Mouse (Mus musculus) forebrain, embryonic 12.5 days (tissue): ENCODE data around the gene Sox5. TPM values are rescaled to one million over a fixed set of nuclear protein-coding genes. Genes with fewer than 3 reads are reported as not detected.

Source experiments
- ATAC-seq: fragments of 200-750 bp; cut with Nextera tagmentation; 2 replicates; pipeline ENCODE4 v1.8.0; 2017; ENCODE audit warnings: moderate TSS enrichment; ENCODE audit not compliant: low FRiP score
- H3K27ac ChIP-seq: fragments of 300-500 bp; sonication (generic); 2 replicates; pipeline ENCODE4 v1.5.1; 2016; ENCODE audit warnings: mild to moderate bottlenecking
- H3K27me3 ChIP-seq: fragments of 300-500 bp; sonication (generic); 2 replicates; pipeline ENCODE4 v1.6.1; 2016; ENCODE audit warnings: mild to moderate bottlenecking
- H3K36me3 ChIP-seq: fragments of 300-500 bp; sonication (generic); replicated peaks from 2 replicates; pipeline ENCODE4 v1.6.1; 2016; ENCODE audit warnings: mild to moderate bottlenecking
- H3K4me1 ChIP-seq: fragments of 300-500 bp; sonication (generic); 2 replicates; pipeline ENCODE4 v1.6.1; 2016
- H3K4me2 ChIP-seq: fragments of 300-500 bp; sonication (generic); 2 replicates; pipeline ENCODE4 v1.6.1; 2016; ENCODE audit warnings: mild to moderate bottlenecking, moderate library complexity
- H3K4me3 ChIP-seq: fragments of 300-500 bp; sonication (generic); replicated peaks from 2 replicates; pipeline ENCODE4 v1.5.1; 2016; ENCODE audit warnings: mild to moderate bottlenecking
- H3K9ac ChIP-seq: fragments of 300-500 bp; sonication (generic); 2 replicates; pipeline ENCODE4 v1.6.1; 2016; ENCODE audit warnings: mild to moderate bottlenecking
- H3K9me3 ChIP-seq: fragments of 300-500 bp; sonication (generic); 2 replicates; pipeline ENCODE4 v1.6.1; 2016
- WGBS: fragments of 180-500 bp; shearing (Covaris S2); methylation state at CpG from one replicate; pipeline ENCODE4 v1.1.7; 2016; 5-methylcytosine and 5-hydroxymethylcytosine counted together
- polyA plus RNA-seq: library from polyadenylated mRNA; unstranded; fragments of >200 nt; fragmentation: Nextera tagmentation; extraction: Ambion mirVana; gene quantifications from 2 replicates; pipeline ENCODE4 v1.2.1, GENCODE M21; 2016

Sox5 gene
- polyA plus RNA-seq, 1 experiment from 2014 or later = 89.0 TPM

GRCm38 (mm10) chr6:144670433-144671167 is 111.2 kb downstream of the Sox5 start:
- Histone ChIP-seq H3K9ac (no peak overlapping the region), H3K4me1 (no peaks in the 10 kb centered on the region), H3K27me3 (no peaks in the 10 kb centered on the region), H3K4me2 (no peak overlapping the region), H3K4me3 (no peak overlapping the region), H3K27ac (no peak overlapping the region), H3K9me3 (0 out of 2 replicates have a peak, but pooled peaks cover 4% of the 10 kb centered on the region), H3K36me3 (no peaks in the 10 kb centered on the region)
- 49% methylated on average over 3 of the region's 3 CpGs for WGBS
- no peak for ATAC-seq

GRCm38 (mm10) chr6:144666617-144667016 is 115.2 kb downstream of the Sox5 start:
- 0 out of 2 replicates have a peak, but pooled peaks cover 4% of the 10 kb centered on the region for H3K9me3 ChIP-seq

GRCm38 (mm10) chr6:144664765-144665164 is 117.0 kb downstream of the Sox5 start:
- no peak for ATAC-seq
- no peaks in the 10 kb centered on the region for H3K27me3 ChIP-seq
- H3K4me1 ChIP-seq = no peaks in the 10 kb centered on the region
- 77% methylated on average over 9 of the region's 9 CpGs for WGBS
- no peak overlapping the region for H3K9ac ChIP-seq
- no peak overlapping the region for H3K4me3 ChIP-seq
- H3K4me2 ChIP-seq = no peak overlapping the region
- no peak overlapping the region for H3K27ac ChIP-seq
- H3K9me3 ChIP-seq = 0 out of 2 replicates have a peak, but pooled peaks cover 4% of the 10 kb centered on the region
- H3K36me3 ChIP-seq = no peaks in the 10 kb centered on the region

More at GRCm38 (mm10) chr6:144666617-144667016, 115.2 kb downstream of the Sox5 start:
- Histone ChIP-seq H3K9ac (no peak overlapping the region), H3K27ac (no peak overlapping the region), H3K4me1 (no peaks in the 10 kb centered on the region), H3K4me2 (no peak overlapping the region), H3K36me3 (no peaks in the 10 kb centered on the region), H3K27me3 (no peaks in the 10 kb centered on the region), H3K4me3 (no peak overlapping the region)
- 94% methylated on average over 6 of the region's 6 CpGs for WGBS
- no peak for ATAC-seq

GRCm38 (mm10) chr6:144663516-144664074 is 118.2 kb downstream of the Sox5 start:
- H3K27ac ChIP-seq = no peak overlapping the region
- no peak overlapping the region for H3K9ac ChIP-seq
- no peak overlapping the region for H3K4me2 ChIP-seq
- no peaks in the 10 kb centered on the region for H3K36me3 ChIP-seq
- H3K4me3 ChIP-seq = no peak overlapping the region
- 0 out of 2 replicates have a peak, but pooled peaks cover 4% of the 10 kb centered on the region for H3K9me3 ChIP-seq
- no peaks in the 10 kb centered on the region for H3K27me3 ChIP-seq
- WGBS = 72% methylated on average over 4 of the region's 4 CpGs
- peaks cover 3% of the 10 kb centered on the region; the same call in 1 of the 2 replicates for H3K4me1 ChIP-seq
- ATAC-seq = no peak

GRCm38 (mm10) chr6:144659115-144660108 is 122.4 kb downstream of the Sox5 start:
- WGBS = 75% methylated on average over 10 of the region's 10 CpGs
- no peaks in the 10 kb centered on the region for H3K27me3 ChIP-seq
- H3K9me3 ChIP-seq = no peaks in the 10 kb centered on the region
- H3K4me1 ChIP-seq = peaks cover 3% of the 10 kb centered on the region; the same call in 1 of the 2 replicates
- no peaks in the 10 kb centered on the region for H3K36me3 ChIP-seq
- no peak overlapping the region for H3K4me2 ChIP-seq
- no peak overlapping the region for H3K4me3 ChIP-seq
- H3K9ac ChIP-seq = no peak overlapping the region
- H3K27ac ChIP-seq = no peak overlapping the region
- ATAC-seq = no peak

- Histone ChIP-seq H3K36me3 (no peaks in the 10 kb centered on the region), H3K27me3 (no peaks in the 10 kb centered on the region), H3K4me2 (no peak overlapping the region), H3K9me3 (no peaks in the 10 kb centered on the region), H3K4me1 (peaks cover 10% of the 10 kb centered on the region), H3K4me3 (no peak overlapping the region), H3K27ac (no peak overlapping the region), H3K9ac (no peak overlapping the region)
- no peak for ATAC-seq
- 73% methylated on average over 5 of the region's 5 CpGs for WGBS
Measured at GRCm38 (mm10) chr6:144652876-144653275, 128.9 kb downstream of the Sox5 start.

- no peaks in the 10 kb centered on the region for H3K36me3 ChIP-seq
- 60% methylated on average over 9 of the region's 9 CpGs for WGBS
- peaks cover 10% of the 10 kb centered on the region for H3K4me1 ChIP-seq
- no peak overlapping the region for H3K4me2 ChIP-seq
- no peaks in the 10 kb centered on the region for H3K27me3 ChIP-seq
- no peak overlapping the region for H3K27ac ChIP-seq
- no peak for ATAC-seq
- H3K4me3 ChIP-seq = no peak overlapping the region
- H3K9ac ChIP-seq = no peak overlapping the region
- no peaks in the 10 kb centered on the region for H3K9me3 ChIP-seq
Measured at GRCm38 (mm10) chr6:144648896-144649295, 132.9 kb downstream of the Sox5 start.

GRCm38 (mm10) chr6:144648124-144648591 is 133.6 kb downstream of the Sox5 start:
- H3K27ac ChIP-seq = no peak overlapping the region
- WGBS = 48% methylated on average over 4 of the region's 4 CpGs
- H3K4me3 ChIP-seq = no peak overlapping the region
- no peak for ATAC-seq
- no peaks in the 10 kb centered on the region for H3K36me3 ChIP-seq
- H3K4me2 ChIP-seq = no peak overlapping the region
- H3K9ac ChIP-seq = no peak overlapping the region
- no peaks in the 10 kb centered on the region for H3K9me3 ChIP-seq
- no peaks in the 10 kb centered on the region for H3K27me3 ChIP-seq
- H3K4me1 ChIP-seq = peaks cover 10% of the 10 kb centered on the region

- 93% methylated on average over 3 of the region's 3 CpGs for WGBS
- H3K4me1 ChIP-seq = peaks cover 15% of the 10 kb centered on the region
- no peaks in the 10 kb centered on the region for H3K27me3 ChIP-seq
- H3K36me3 ChIP-seq = no peaks in the 10 kb centered on the region
- no peak overlapping the region for H3K4me2 ChIP-seq
- no peaks in the 10 kb centered on the region for H3K9me3 ChIP-seq
- H3K27ac ChIP-seq = no peak overlapping the region
- no peak overlapping the region for H3K4me3 ChIP-seq
- ATAC-seq = no peak
- no peak overlapping the region for H3K9ac ChIP-seq
Measured at GRCm38 (mm10) chr6:144646331-144646730, 135.4 kb downstream of the Sox5 start.

GRCm38 (mm10) chr6:144645796-144646195 is 136.0 kb downstream of the Sox5 start:
- Histone ChIP-seq H3K36me3 (no peaks in the 10 kb centered on the region), H3K27ac (no peak overlapping the region), H3K9ac (no peak overlapping the region), H3K27me3 (peaks cover 4% of the 10 kb centered on the region; the same call in 1 of the 2 replicates), H3K4me3 (no peak overlapping the region), H3K4me1 (peaks cover 15% of the 10 kb centered on the region), H3K4me2 (no peak overlapping the region), H3K9me3 (no peaks in the 10 kb centered on the region)
- WGBS = 96% methylated on average over 4 of the region's 4 CpGs
- no peak for ATAC-seq

- H3K4me2 ChIP-seq = no peak overlapping the region
- 66% methylated on average over 4 of the region's 4 CpGs for WGBS
Measured at GRCm38 (mm10) chr6:144644711-144645110, 137.1 kb downstream of the Sox5 start.

GRCm38 (mm10) chr6:144643601-144644000 is 138.2 kb downstream of the Sox5 start:
- Histone ChIP-seq H3K9ac (no peak overlapping the region), H3K36me3 (no peaks in the 10 kb centered on the region), H3K27ac (no peak overlapping the region), H3K4me1 (peaks cover 23% of the 10 kb centered on the region), H3K9me3 (no peaks in the 10 kb centered on the region), H3K27me3 (peaks cover 7% of the 10 kb centered on the region; the same call in 1 of the 2 replicates), H3K4me3 (no peak overlapping the region), H3K4me2 (no peak overlapping the region)
- 86% methylated on average over 5 of the region's 5 CpGs for WGBS
- ATAC-seq = no peak

More at GRCm38 (mm10) chr6:144644711-144645110, 137.1 kb downstream of the Sox5 start:
- Histone ChIP-seq H3K27ac (no peak overlapping the region), H3K36me3 (no peaks in the 10 kb centered on the region), H3K9me3 (no peaks in the 10 kb centered on the region), H3K9ac (no peak overlapping the region), H3K4me1 (peaks cover 19% of the 10 kb centered on the region), H3K27me3 (peaks cover 7% of the 10 kb centered on the region; the same call in 1 of the 2 replicates), H3K4me3 (no peak overlapping the region)
- ATAC-seq = no peak
